Mouse (Mus musculus) liver, embryonic 13.5 days (tissue): Measurements from ENCODE around the gene Dhx58. TPM values are rescaled to one million over a fixed set of nuclear protein-coding genes. Genes with fewer than 3 reads are reported as not detected.
A peak's percentile ranks its signal among the peaks of the same experiment; 100 is the strongest.

Experiments used
- ATAC-seq: fragments of 200-750 bp; cut with Nextera tagmentation; 2 replicates; pipeline ENCODE4 v1.8.0; 2017; ENCODE audit warnings: low read depth, mild to moderate bottlenecking, moderate number of reproducible peaks, moderate library complexity
- DNase-seq: peaks from one replicate; pipeline ENCODE4 v3.0.0; 2022
- H3K27ac ChIP-seq: fragments of 300-500 bp; sonication (generic); 2 replicates; pipeline ENCODE4 v1.5.1; 2015; ENCODE audit warnings: moderate library complexity, mild to moderate bottlenecking, inconsistent platforms
- H3K27me3 ChIP-seq: fragments of 300-500 bp; sonication (generic); 2 replicates; pipeline ENCODE4 v1.6.1; 2015; ENCODE audit warnings: mild to moderate bottlenecking, inconsistent platforms
- H3K36me3 ChIP-seq: fragments of 300-500 bp; sonication (generic); 2 replicates; pipeline ENCODE4 v1.6.1; 2015; ENCODE audit warnings: mild to moderate bottlenecking, inconsistent platforms
- H3K4me1 ChIP-seq: fragments of 300-500 bp; sonication (generic); replicated peaks from 2 replicates; pipeline ENCODE4 v1.6.1; 2015; ENCODE audit warnings: inconsistent platforms
- H3K4me2 ChIP-seq: fragments of 300-500 bp; sonication (generic); 2 replicates; pipeline ENCODE4 v1.6.1; 2015; ENCODE audit warnings: inconsistent platforms, mild to moderate bottlenecking, moderate library complexity
- H3K4me3 ChIP-seq: fragments of 300-500 bp; sonication (generic); replicated peaks from 2 replicates; pipeline ENCODE4 v1.5.1; 2015; ENCODE audit warnings: mild to moderate bottlenecking, inconsistent platforms
- H3K9ac ChIP-seq: fragments of 300-500 bp; sonication (generic); 2 replicates; pipeline ENCODE4 v1.6.1; 2015; ENCODE audit warnings: mild to moderate bottlenecking, inconsistent platforms
- H3K9me3 ChIP-seq: fragments of 300-500 bp; sonication (generic); replicated peaks from 2 replicates; pipeline ENCODE4 v1.6.1; 2016; ENCODE audit warnings: inconsistent platforms
- WGBS: fragments of 180-500 bp; shearing (Covaris S2); methylation state at CpG from one replicate; pipeline ENCODE4 v1.1.7; 2015; ENCODE audit not compliant: insufficient replicate concordance; 5-methylcytosine and 5-hydroxymethylcytosine counted together
- polyA plus RNA-seq: library from polyadenylated mRNA; unstranded; fragments of >200 nt; fragmentation: Nextera tagmentation; extraction: Ambion mirVana; gene quantifications from 2 replicates; pipeline ENCODE4 v1.2.1, GENCODE M21; 2015

Gene Dhx58
- polyA plus RNA-seq, 1 experiment from 2014 or later, result 1.7 TPM

DNA sequence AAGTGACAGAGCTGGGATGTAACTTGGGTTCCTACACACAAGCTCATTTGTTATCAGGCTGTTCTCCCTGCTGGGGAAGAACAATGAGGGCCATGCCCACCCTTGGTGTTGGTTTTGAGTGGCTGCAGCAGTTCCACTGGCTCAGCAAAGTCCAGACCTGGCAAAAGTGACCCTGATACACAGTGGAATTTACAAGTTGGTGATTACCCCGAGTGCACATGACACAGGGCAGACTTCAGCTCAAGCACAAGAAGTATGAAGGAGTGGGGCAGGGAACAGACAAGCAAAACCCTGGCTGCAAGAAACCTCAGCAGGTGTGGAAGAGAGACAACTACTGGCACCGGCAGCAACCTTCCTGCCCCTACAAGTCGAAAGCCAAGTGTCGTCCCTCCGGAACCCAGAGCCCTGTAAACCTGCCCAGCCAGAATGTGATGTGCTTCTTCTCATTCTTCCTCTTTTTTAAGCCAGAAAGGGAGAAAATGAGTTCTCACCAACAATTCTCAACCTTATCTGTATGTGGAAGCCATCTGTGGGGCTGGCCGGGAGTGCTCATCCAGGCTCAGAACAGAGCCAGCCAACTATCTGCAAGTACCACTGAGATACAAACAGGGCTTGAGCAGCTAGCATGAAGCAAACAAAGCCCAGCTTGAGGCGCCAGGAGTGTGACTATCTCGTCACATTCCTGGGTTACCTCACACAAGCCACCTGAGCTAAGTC lies 17.9 kb upstream of the Dhx58 start:
- Histone ChIP-seq H3K27ac (peak overlapping the region; percentile 80), H3K9ac (peak overlapping the region; percentile 51; the same call in 1 of the 2 replicates)
- WGBS, result 14% methylated on average over 8 of the region's 8 CpGs

DNA sequence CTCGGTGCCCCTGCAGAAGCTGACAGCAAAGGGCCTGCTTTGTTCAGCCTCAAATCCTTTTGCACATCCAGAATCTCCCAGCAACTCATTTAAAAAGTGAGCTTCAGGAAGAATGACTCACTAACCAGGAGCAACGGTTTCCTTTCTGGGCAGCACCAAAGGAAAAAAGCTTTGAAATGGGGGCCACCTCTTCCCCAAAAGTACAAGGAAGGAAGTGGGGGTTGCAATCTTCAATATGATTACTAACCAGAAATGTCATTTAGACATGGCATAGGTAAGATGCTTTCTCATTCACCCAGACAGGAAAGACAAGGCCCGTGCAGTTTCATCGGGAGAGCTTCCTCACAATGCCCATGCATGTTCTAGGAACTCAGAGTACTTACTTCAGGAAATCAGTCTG lies 17.2 kb upstream of the Dhx58 start:
- Histone ChIP-seq H3K9ac (0 out of 2 replicates have a peak overlapping the region, but pooled peaks have one; percentile 10), H3K27ac (peak overlapping the region; percentile 80), H3K36me3 (peaks cover 53% of the 10 kb centered on the region), H3K4me3 (no peak overlapping the region), H3K4me1 (peaks cover 66% of the 10 kb centered on the region), H3K9me3 (no peaks in the 10 kb centered on the region), H3K27me3 (no peaks in the 10 kb centered on the region), H3K4me2 (no peak overlapping the region)
- DNase-seq (no peak), ATAC-seq (no peak)
- WGBS, result 22% methylated on average over 4 of the region's 4 CpGs

More for the DNA sequence above, 17.9 kb upstream of the Dhx58 start:
- Histone ChIP-seq H3K4me3 (no peak overlapping the region), H3K36me3 (peaks cover 46% of the 10 kb centered on the region), H3K27me3 (no peaks in the 10 kb centered on the region), H3K4me1 (peaks cover 66% of the 10 kb centered on the region), H3K9me3 (no peaks in the 10 kb centered on the region), H3K4me2 (peak overlapping the region; percentile 25)
- DNase-seq (no peak), ATAC-seq (peak; percentile 72)

DNA sequence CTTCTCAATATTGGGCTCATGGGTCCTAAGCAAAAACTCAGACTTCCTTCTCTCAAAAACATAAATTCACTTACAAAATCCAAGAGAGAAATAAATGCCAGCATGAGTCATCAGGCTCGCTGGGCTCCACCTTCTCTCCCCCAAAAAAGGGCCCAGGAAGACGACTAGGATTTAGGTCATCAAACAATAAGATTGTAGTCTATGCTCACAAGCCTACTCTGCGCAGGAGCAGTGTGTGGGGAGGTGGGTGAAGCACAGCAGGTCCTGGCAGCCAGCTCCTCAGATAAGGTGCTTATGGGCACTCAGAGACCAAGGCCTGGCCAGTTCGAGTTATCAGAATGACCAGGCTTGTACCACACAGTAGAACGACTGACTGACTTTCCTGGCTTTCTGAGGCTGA lies 16.3 kb upstream of the Dhx58 start:
- H3K4me1 ChIP-seq, result peaks cover 59% of the 10 kb centered on the region
- no peak overlapping the region for H3K9ac ChIP-seq
- no peak for DNase-seq
- H3K36me3 ChIP-seq, result peaks cover 62% of the 10 kb centered on the region
- peak overlapping the region; percentile 80 for H3K27ac ChIP-seq
- no peak for ATAC-seq
- H3K27me3 ChIP-seq, result no peaks in the 10 kb centered on the region
- no peak overlapping the region for H3K4me2 ChIP-seq
- H3K9me3 ChIP-seq, result no peaks in the 10 kb centered on the region
- WGBS, result 32% methylated on average over 5 of the region's 5 CpGs
- no peak overlapping the region for H3K4me3 ChIP-seq

DNA sequence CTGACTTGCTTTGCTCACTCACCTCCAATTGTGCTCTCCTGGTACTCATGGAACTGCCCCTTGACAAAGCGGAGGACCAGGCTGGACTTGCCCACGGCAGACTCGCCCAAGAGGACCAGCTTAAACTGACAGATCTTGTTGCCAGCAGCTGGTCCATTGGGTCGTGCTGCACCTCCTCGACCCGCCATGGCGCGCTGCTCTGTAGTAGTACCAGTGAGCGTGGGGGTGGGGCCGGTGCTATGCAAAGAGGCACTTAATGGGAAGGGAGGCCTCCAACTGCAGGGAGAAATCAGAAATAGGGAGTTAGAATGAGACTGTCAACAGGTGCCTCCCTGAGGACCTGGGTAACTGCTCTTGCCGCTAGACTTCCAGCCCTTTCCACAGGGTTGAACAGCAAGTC lies 15.8 kb upstream of the Dhx58 start:
- Histone ChIP-seq H3K4me3 (no peak overlapping the region), H3K9me3 (no peaks in the 10 kb centered on the region), H3K27ac (0 out of 2 replicates have a peak overlapping the region, but pooled peaks have one; percentile 80), H3K36me3 (peaks cover 63% of the 10 kb centered on the region), H3K9ac (no peak overlapping the region), H3K27me3 (no peaks in the 10 kb centered on the region), H3K4me1 (peaks cover 59% of the 10 kb centered on the region), H3K4me2 (no peak overlapping the region)
- ATAC-seq, result no peak
- no peak for DNase-seq
- WGBS, result 84% methylated on average over 11 of the region's 11 CpGs

DNA sequence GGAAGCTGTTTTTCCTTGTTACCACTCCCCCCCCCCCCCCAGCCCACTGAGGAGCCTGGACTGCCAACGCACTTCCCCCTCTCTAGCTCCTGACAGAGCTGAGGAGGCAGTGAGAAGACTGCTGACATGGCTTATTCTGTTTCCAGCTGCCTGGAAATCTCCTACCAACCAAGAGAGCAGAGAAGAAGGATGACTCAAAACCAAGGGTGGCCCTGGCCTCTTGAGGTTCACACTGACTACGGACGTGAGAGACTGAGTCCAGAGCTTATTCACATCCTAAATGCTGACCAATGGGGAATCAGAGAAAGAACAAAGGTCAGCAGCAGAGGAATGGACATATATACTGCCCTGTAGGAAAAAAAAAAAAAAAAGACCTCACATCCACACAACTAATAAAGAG lies 15.2 kb upstream of the Dhx58 start:
- H3K36me3 ChIP-seq, result peaks cover 61% of the 10 kb centered on the region
- no peak for DNase-seq
- H3K27ac ChIP-seq, result no peak overlapping the region; the same call in 1 of the 2 replicates
- H3K27me3 ChIP-seq, result no peaks in the 10 kb centered on the region
- no peak for ATAC-seq
- H3K9ac ChIP-seq, result no peak overlapping the region
- 76% methylated on average over 3 of the region's 3 CpGs for WGBS
- no peak overlapping the region for H3K4me3 ChIP-seq
- no peak overlapping the region for H3K4me2 ChIP-seq
- H3K9me3 ChIP-seq, result no peaks in the 10 kb centered on the region
- H3K4me1 ChIP-seq, result peaks cover 59% of the 10 kb centered on the region

DNA sequence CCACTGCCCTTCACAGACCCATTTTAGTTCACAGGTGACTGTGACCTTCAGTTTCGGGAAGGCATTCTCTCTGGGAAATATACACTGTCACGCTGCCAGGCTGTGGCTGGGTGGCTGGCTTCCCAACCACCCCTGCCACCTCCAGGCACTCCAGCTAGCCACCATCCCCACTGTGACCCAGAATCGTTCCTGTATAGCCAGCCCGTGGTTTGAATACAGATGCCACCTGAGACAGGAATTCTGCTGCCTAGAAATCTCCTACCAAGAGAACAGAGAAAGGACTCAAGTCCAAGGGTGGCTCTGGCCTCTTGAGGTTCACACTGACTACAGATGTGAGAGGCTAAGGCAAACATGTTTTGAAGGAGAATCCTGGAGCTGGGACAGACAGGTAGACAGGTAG lies 14.8 kb upstream of the Dhx58 start:
- Histone ChIP-seq H3K36me3 (peaks cover 61% of the 10 kb centered on the region), H3K4me3 (no peak overlapping the region), H3K27ac (no peak overlapping the region), H3K4me1 (peaks cover 60% of the 10 kb centered on the region), H3K9ac (no peak overlapping the region), H3K9me3 (no peaks in the 10 kb centered on the region), H3K27me3 (no peaks in the 10 kb centered on the region), H3K4me2 (no peak overlapping the region)
- DNase-seq, result no peak
- WGBS, result 85% methylated on average over 4 of the region's 4 CpGs
- ATAC-seq, result no peak

DNA sequence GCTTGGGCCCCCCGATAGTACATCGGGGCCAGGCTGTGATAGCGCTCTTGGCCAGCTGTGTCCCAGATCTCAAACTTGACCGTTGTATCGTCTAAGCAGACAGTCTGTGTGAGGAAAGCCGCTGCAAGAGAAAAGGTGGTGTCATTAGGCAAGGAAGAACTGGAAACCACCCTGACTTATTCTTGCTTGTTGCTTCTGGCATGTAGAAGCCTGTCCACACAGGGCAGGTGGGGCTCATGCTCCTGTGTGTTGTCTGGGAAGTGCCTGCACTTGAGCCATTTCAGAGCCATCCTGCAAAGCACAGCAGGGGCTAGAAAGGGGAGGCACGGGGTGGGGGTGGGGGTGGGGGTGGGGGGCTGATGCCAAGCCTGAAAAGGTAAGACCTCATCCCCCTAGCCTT lies 14.4 kb upstream of the Dhx58 start:
- Histone ChIP-seq H3K4me3 (no peak overlapping the region), H3K27ac (no peak overlapping the region)

DNA sequence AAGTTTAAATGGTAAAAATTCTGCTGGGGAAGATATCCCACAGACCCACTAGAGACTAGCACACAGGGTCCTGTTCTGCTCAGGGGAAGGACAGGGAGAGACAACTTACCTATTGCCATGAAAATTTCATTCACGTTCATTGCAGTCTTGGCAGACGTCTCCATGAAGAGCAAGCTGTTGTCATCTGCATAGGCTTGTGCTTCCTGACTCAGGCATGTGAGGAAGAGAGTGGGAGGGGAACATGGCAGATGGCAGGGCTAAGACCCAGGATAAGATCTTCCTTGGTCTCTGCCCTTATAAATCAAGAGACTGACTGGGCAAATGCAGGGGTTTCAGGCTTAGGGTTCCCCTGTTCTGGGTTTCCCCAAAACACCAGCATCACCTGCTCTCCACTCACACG lies 12.6 kb upstream of the Dhx58 start:
- 65% methylated on average over 3 of the region's 3 CpGs for WGBS
- Histone ChIP-seq H3K27ac (no peak overlapping the region), H3K4me3 (no peak overlapping the region), H3K4me2 (no peak overlapping the region), H3K36me3 (peaks cover 58% of the 10 kb centered on the region), H3K9me3 (no peaks in the 10 kb centered on the region), H3K9ac (no peak overlapping the region), H3K4me1 (peaks cover 61% of the 10 kb centered on the region), H3K27me3 (no peaks in the 10 kb centered on the region)
- no peak for ATAC-seq
- DNase-seq, result no peak

More for the DNA sequence above, 14.4 kb upstream of the Dhx58 start:
- 76% methylated on average over 7 of the region's 7 CpGs for WGBS
- no peak overlapping the region for H3K9ac ChIP-seq
- peaks cover 58% of the 10 kb centered on the region for H3K36me3 ChIP-seq
- no peak overlapping the region for H3K4me2 ChIP-seq
- no peak for DNase-seq
- no peaks in the 10 kb centered on the region for H3K9me3 ChIP-seq
- H3K4me1 ChIP-seq, result peaks cover 61% of the 10 kb centered on the region
- no peak for ATAC-seq
- no peaks in the 10 kb centered on the region for H3K27me3 ChIP-seq

DNA sequence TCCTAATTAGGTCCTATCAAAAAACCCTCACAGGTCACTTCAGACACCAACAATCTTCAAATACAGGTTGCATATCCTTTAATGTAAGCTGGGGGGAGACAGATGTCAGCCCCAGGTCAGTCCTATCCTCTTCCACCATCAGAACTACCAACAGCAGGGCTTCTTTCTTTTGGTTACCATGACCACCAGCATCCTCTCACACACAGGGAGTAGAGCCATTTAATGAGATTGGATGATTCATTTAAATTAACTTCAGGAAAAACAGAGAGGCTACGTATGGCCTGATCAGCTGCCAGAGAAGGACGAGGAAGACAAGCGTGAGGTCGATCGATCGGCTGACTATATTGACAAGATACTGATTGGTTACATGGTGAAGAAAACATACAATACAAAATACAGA lies 10.9 kb upstream of the Dhx58 start:
- 92% methylated on average over 6 of the region's 6 CpGs for WGBS
- Histone ChIP-seq H3K4me1 (peaks cover 57% of the 10 kb centered on the region), H3K9ac (no peak overlapping the region), H3K36me3 (peaks cover 62% of the 10 kb centered on the region), H3K4me2 (peak overlapping the region; percentile 97), H3K4me3 (no peak overlapping the region), H3K9me3 (no peaks in the 10 kb centered on the region), H3K27ac (no peak overlapping the region), H3K27me3 (no peaks in the 10 kb centered on the region)
- ATAC-seq (no peak), DNase-seq (no peak)

DNA sequence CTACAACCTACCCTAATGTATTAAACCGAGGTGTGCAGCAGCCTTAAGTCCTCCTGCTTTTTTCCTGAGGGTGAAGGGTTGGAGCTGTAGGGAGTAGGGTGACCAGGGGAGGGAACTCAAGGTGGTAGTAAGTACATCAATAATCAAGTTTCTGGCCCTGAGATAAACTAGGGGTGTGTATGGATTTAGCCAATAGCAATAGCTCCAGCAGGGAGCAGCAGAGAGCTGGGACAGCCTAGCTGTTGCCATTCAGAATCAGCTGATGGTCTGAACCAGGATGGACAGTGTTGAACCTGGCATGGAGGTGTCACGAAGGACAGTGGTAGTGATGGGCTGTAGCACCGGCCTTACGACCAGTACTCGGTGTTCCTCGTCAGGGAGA lies 10.5 kb upstream of the Dhx58 start:
- peaks cover 62% of the 10 kb centered on the region for H3K36me3 ChIP-seq

DNA sequence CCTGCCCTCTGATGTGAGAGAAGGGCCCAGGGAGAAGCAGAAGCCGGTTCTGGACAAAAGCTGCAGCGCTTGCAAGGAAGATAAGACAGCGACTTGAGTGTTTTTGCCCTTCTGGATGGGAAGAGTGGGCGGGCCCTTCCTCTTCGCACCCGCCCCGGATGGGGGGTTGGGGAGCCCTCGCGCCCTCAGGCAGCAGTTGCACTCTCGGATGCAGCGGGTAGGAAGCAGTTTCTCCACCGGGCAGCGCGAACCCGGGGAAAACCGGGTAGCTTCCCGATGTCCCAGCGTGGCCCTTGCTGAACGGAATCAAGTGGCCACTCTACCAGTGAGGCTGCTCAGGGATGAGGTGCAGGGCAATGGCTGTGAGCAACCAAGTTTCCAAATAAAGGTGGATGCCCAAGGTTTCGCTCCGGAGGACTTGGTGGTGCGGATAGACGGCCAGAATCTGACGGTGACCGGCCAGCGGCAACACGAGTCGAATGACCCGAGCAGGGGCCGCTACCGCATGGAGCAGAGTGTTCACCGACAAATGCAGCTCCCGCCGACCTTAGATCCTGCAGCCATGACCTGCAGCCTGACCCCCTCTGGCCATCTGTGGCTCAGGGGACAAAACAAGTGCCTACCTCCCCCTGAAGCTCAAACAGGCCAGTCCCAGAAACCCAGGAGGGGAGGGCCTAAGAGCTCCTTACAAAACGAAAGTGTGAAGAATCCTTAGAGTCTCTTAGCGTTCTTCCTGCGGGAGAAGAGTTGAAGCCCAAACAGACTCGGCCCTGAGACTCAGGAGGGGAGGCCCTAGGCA lies 9.9 kb upstream of the Dhx58 start, which contains the start of gene Hspb9:
TSS of gene Hspb9 (plus strand) at position 116 of the 799 bp plus-strand sequence.
- 4% methylated on average over 38 of the region's 38 CpGs for WGBS
- Histone ChIP-seq H3K4me3 (peak within 1 kb of the TSS; percentile 79), H3K36me3 (peaks cover 62% of the 10 kb centered on the region), H3K9ac (peak within 1 kb of the TSS; percentile 72), H3K27me3 (no peaks in the 10 kb centered on the region), H3K4me2 (peak within 1 kb of the TSS; percentile 97), H3K9me3 (no peaks in the 10 kb centered on the region), H3K4me1 (peaks cover 52% of the 10 kb centered on the region), H3K27ac (peak within 1 kb of the TSS; percentile 87)
- peak; percentile 75 for ATAC-seq
- DNase-seq, result peak; percentile 79

More for the DNA sequence above, 10.5 kb upstream of the Dhx58 start:
- DNase-seq, result peak; percentile 78
- Histone ChIP-seq H3K4me1 (peaks cover 53% of the 10 kb centered on the region), H3K4me2 (peak overlapping the region; percentile 97), H3K27me3 (no peaks in the 10 kb centered on the region), H3K9ac (peak overlapping the region; percentile 72), H3K27ac (peak overlapping the region; percentile 87), H3K4me3 (peak overlapping the region; percentile 54), H3K9me3 (no peaks in the 10 kb centered on the region)
- ATAC-seq, result peak; percentile 52
- WGBS, result 34% methylated on average over 6 of the region's 6 CpGs
